Mouse (Mus musculus) hindbrain, embryonic 15.5 days (tissue): ENCODE data around the gene Rab4a. TPM values are rescaled to one million over a fixed set of nuclear protein-coding genes. Genes with fewer than 3 reads are reported as not detected.
A peak's percentile ranks its signal among the peaks of the same experiment; 100 is the strongest.

ENCODE experiments used
- ATAC-seq: fragments of 200-750 bp; cut with Nextera tagmentation; 2 replicates; pipeline ENCODE4 v1.8.0; 2017; ENCODE audit warnings: low read depth, moderate number of reproducible peaks, moderate TSS enrichment; ENCODE audit not compliant: low FRiP score
- H3K27ac ChIP-seq: fragments of 300-500 bp; sonication (generic); replicated peaks from 2 replicates; pipeline ENCODE4 v1.5.1; 2015; ENCODE audit warnings: mild to moderate bottlenecking, inconsistent platforms
- H3K27me3 ChIP-seq: fragments of 300-500 bp; sonication (generic); 2 replicates; pipeline ENCODE4 v1.6.1; 2015; ENCODE audit warnings: control low read depth, inconsistent platforms
- H3K36me3 ChIP-seq: fragments of 300-500 bp; sonication (generic); 2 replicates; pipeline ENCODE4 v1.6.1; 2015; ENCODE audit warnings: control low read depth, inconsistent platforms
- H3K4me1 ChIP-seq: fragments of 300-500 bp; sonication (generic); replicated peaks from 2 replicates; pipeline ENCODE4 v1.6.1; 2015; ENCODE audit warnings: control low read depth, inconsistent platforms
- H3K4me2 ChIP-seq: fragments of 300-500 bp; sonication (generic); 2 replicates; pipeline ENCODE4 v1.6.1; 2015; ENCODE audit warnings: moderate library complexity, mild to moderate bottlenecking, inconsistent platforms
- H3K4me3 ChIP-seq: fragments of 300-500 bp; sonication (generic); 2 replicates; pipeline ENCODE4 v1.5.1; 2015; ENCODE audit warnings: mild to moderate bottlenecking, inconsistent platforms
- H3K9ac ChIP-seq: fragments of 300-500 bp; sonication (generic); 2 replicates; pipeline ENCODE4 v1.6.1; 2015; ENCODE audit warnings: inconsistent platforms
- H3K9me3 ChIP-seq: fragments of 300-500 bp; sonication (generic); 2 replicates; pipeline ENCODE4 v1.6.1; 2016; ENCODE audit warnings: control low read depth, inconsistent platforms
- WGBS: fragments of 180-500 bp; shearing (Covaris S2); methylation state at CpG from one replicate; pipeline ENCODE4 v1.1.7; 2015; 5-methylcytosine and 5-hydroxymethylcytosine counted together
- polyA plus RNA-seq: library from polyadenylated mRNA; unstranded; fragments of >200 nt; fragmentation: Nextera tagmentation; extraction: Ambion mirVana; gene quantifications from 2 replicates; pipeline ENCODE4 v1.2.1, GENCODE M21; 2015

Rab4a gene
- polyA plus RNA-seq = 77.5 and 82.2 TPM in 2 replicates

DNA sequence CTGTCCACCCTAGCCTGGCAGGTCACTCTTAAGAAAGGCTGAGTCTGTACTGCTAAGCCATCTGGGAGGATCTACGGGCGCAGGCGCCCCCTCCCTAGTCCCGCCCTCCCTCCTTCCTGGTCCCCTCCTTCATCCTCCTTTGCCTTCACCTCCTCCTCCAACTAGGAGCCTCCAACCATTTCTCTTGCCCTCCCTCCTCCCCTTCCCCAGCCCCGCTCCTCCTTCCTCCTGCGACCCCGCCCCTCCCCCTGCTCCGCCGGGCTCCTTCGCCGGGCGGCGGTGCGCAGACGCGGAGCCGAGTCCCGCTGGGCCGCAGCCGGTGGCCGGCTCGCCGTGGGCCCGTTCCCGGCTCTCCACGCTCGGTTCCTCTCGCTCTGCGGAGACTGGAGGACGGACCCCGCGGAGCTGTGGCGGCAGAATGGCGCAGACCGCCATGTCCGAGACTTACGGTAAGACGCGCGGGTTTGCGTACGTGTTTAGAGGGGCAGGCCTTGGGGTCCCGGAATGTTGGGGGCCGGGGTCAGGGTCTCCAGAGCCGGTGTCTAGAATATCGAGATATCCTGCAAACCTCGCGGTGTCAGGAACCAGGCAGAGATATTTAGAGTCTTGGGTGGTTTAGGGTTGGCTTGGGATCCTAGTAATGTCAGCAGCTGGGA, at the start of gene Rab4a:
Rab4a (plus strand) TSS at position 268 of the 656 bp plus-strand sequence.
- H3K4me3 ChIP-seq = peak within 1 kb of the TSS; percentile 84
- under 1% methylated on average over 47 of the region's 48 CpGs for WGBS
- peak within 1 kb of the TSS; percentile 94 for H3K9ac ChIP-seq
- ATAC-seq = peak; percentile 91
- no peaks in the 10 kb centered on the region for H3K27me3 ChIP-seq
- no peaks in the 10 kb centered on the region for H3K36me3 ChIP-seq
- H3K4me1 ChIP-seq = peaks cover 35% of the 10 kb centered on the region
- H3K27ac ChIP-seq = peak within 1 kb of the TSS; percentile 86
- H3K9me3 ChIP-seq = no peaks in the 10 kb centered on the region
- H3K4me2 ChIP-seq = peak within 1 kb of the TSS; percentile 90

DNA sequence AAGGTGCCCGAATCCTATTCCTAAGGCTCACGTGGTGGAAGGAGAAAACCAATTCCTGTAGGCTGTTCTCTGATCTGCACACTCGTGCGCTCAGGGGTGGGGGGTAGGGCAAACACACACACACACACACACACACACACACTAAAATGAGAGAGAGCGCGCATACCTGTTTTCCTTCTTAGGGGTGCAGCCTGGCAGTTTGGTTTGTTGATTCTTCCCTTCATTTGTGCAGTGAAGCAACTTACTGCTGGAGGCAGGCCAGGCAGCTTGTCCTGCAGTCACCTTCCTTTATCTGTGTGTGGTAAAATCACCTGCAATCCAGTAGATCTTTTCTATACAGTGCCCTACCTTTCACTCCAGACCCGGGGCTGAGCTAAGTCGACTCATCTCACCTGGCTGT, 48.9 kb upstream of the Rab4a start:
- Histone ChIP-seq H3K9ac (no peak overlapping the region), H3K27me3 (no peaks in the 10 kb centered on the region), H3K27ac (no peak overlapping the region), H3K4me3 (no peak overlapping the region), H3K9me3 (no peaks in the 10 kb centered on the region), H3K4me2 (no peak overlapping the region), H3K4me1 (peaks cover 36% of the 10 kb centered on the region), H3K36me3 (no peaks in the 10 kb centered on the region)
- 86% methylated on average over 8 of the region's 8 CpGs for WGBS
- ATAC-seq = no peak

DNA sequence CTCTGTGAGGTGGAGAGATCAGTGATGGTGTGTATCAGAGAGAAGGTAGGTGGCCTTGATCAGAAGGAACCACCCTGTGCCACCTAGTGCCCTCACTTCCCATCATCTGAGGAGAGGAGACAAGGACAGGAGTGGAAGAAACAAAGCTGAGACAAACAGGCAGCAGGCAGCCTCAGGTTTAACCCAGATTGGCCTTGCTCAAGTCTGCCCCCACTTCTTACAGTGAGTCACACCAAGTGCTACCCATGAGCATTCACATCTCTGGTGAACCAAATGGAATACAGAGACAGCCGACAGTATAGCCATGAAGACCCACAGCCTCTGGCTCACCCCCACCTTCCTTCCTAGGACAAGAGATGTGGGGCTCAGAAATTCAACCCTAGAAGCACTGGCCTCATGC, 46.9 kb upstream of the Rab4a start:
- Histone ChIP-seq H3K4me1 (peaks cover 32% of the 10 kb centered on the region), H3K4me3 (no peak overlapping the region), H3K9me3 (no peaks in the 10 kb centered on the region), H3K27ac (no peak overlapping the region), H3K36me3 (no peaks in the 10 kb centered on the region), H3K4me2 (no peak overlapping the region), H3K9ac (no peak overlapping the region), H3K27me3 (no peaks in the 10 kb centered on the region)
- no peak for ATAC-seq
- 92% methylated on average over 1 of the region's 1 CpGs for WGBS

DNA sequence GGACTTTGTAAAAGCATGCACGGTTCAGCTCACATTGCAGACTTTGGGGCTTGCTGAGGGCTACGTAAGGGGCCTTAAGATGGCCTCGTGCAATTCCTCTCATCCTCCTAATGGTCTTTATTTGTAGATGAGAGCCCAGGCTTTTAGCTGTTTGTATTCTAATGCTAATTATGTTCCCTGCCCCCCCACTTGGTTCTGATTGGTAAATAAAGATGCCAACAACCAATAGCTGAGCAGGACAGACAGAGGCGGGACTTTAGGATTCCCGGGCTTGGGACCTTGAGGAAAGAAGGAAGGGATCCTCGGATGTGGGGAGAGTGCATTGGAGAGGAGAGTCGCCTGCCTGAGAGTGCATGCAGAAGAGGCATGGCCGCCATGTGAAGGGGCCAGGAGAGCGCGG, 45.9 kb upstream of the Rab4a start:
- peak; percentile 72; the same call in 1 of the 2 replicates for ATAC-seq
- Histone ChIP-seq H3K4me2 (peak overlapping the region; percentile 38), H3K9me3 (no peaks in the 10 kb centered on the region), H3K27me3 (no peaks in the 10 kb centered on the region), H3K9ac (no peak overlapping the region), H3K4me3 (no peak overlapping the region), H3K4me1 (peaks cover 28% of the 10 kb centered on the region), H3K36me3 (no peaks in the 10 kb centered on the region), H3K27ac (no peak overlapping the region)
- WGBS = 6% methylated on average over 10 of the region's 10 CpGs

DNA sequence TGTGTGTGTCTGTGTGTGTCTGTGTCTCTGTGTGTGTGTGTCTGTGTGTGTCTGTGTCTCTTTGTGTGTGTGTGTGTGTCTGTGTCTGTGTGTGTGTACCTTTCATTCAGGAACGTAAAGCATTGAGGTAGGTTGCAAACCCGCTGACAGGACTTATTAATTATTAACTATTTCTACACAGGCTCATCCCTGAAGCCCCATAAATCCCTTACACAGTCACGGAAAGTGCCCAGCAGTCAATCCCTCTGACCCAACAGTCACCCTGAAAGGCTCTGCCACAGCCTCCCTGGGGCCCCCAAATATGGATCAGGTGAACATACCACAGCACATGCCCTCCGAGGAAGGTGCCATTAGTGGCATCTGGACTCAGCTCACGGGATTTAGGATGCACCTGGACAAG, 45.2 kb upstream of the Rab4a start:
- ATAC-seq = no peak
- no peak overlapping the region for H3K9ac ChIP-seq
- H3K4me2 ChIP-seq = no peak overlapping the region
- H3K4me1 ChIP-seq = peaks cover 28% of the 10 kb centered on the region
- no peaks in the 10 kb centered on the region for H3K36me3 ChIP-seq
- 45% methylated on average over 5 of the region's 5 CpGs for WGBS
- no peaks in the 10 kb centered on the region for H3K9me3 ChIP-seq
- H3K27ac ChIP-seq = no peak overlapping the region
- no peaks in the 10 kb centered on the region for H3K27me3 ChIP-seq
- H3K4me3 ChIP-seq = no peak overlapping the region

DNA sequence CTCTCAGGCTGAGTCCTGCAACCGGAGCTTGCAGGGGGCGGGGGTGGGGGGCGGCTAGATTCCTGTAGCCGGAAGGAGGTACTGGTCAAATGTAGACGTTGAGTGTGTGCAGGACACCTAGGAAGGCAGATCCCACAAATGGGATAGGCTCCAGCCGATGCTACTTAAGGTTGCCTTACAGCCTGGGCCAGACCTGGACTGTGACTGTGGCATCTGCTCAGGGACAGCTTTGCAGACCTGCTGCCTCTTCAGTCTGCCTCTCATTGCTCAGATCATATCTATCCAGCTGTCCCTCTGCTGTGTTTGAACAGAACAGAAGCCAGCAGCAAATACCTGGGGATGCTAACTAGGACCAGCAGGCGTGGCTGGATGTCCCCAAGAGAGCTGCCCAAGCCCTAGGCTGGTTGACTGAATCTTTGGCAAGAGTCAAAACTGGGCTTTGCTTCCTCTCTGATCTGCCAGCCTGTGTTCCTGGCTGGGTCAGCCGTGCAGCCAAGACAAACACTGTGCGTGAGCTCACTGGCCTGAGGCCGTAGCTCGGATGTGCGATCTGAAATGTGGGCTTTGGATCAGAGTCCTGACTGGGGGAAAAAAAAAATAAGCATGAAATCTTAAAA, 44.4 kb upstream of the Rab4a start:
- H3K4me3 ChIP-seq = no peak overlapping the region
- no peaks in the 10 kb centered on the region for H3K9me3 ChIP-seq
- no peak for ATAC-seq
- H3K4me1 ChIP-seq = peaks cover 28% of the 10 kb centered on the region
- 45% methylated on average over 12 of the region's 12 CpGs for WGBS
- H3K27ac ChIP-seq = no peak overlapping the region
- no peak overlapping the region for H3K4me2 ChIP-seq
- H3K27me3 ChIP-seq = no peaks in the 10 kb centered on the region
- H3K9ac ChIP-seq = no peak overlapping the region
- H3K36me3 ChIP-seq = no peaks in the 10 kb centered on the region

DNA sequence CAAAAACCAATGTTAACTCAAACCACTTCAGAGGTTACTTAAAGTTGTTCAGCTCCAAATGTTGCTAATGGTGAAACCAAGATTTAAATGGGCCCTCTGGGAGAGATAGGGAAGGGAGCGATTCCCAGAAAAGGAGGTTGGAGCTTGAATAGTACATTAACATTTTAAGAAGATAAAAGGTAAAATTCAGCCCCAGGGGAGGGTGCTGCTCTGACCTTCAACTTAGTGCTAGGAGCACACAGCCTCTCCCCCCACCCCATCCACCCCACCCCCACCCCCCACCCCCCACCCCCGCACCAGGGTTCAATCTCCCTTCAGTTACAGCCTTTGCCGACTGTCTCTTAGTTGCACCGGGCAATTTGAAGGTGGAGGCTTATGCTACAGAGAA, 43.9 kb upstream of the Rab4a start:
- Histone ChIP-seq H3K4me2 (no peak overlapping the region), H3K4me3 (no peak overlapping the region), H3K4me1 (peaks cover 28% of the 10 kb centered on the region), H3K27ac (no peak overlapping the region), H3K27me3 (no peaks in the 10 kb centered on the region), H3K9ac (no peak overlapping the region), H3K9me3 (no peaks in the 10 kb centered on the region), H3K36me3 (no peaks in the 10 kb centered on the region)
- ATAC-seq = no peak
- WGBS = 41% methylated on average over 4 of the region's 4 CpGs

DNA sequence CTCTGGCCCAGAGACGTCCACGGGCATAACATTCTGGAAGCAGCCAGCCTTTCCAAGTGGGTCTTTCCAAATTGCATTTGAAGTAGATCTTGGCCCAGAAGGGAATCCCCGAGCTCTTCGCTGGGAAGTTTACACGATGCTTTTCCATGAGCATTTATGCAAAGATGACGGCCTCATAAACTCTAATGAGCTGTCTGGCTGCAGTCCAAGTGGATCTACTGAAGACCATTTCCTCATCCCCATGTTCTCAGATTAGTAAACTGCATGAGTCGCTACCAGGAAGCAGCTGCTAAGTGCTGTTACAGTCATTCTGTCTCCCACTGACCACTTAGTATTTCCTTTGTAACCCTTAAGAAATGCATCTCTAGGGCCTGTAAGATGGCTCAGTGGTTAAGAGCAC, 42.4 kb upstream of the Rab4a start:
- Histone ChIP-seq H3K9me3 (no peaks in the 10 kb centered on the region), H3K27me3 (no peaks in the 10 kb centered on the region), H3K4me1 (peaks cover 28% of the 10 kb centered on the region), H3K4me2 (no peak overlapping the region), H3K27ac (no peak overlapping the region), H3K4me3 (no peak overlapping the region), H3K9ac (no peak overlapping the region), H3K36me3 (no peaks in the 10 kb centered on the region)
- 61% methylated on average over 7 of the region's 7 CpGs for WGBS
- no peak for ATAC-seq

DNA sequence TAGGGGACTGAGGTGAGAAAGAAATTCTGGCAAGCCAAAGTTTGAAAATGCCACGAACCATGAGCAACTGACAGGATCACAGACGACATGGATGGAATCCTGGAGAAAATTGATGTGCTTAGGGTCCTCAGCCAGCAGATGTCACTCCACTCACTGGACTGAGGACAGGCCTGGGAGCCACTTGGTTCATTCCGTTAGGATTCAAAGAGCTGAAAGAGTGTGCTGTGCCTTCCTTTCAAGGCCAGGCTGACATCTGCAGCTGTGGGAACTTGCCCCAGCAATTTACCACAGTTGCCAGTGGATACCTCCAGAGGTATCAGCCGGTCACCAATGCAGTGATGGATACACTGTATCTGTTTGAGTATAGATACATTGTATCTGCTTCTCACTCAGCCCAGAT, 41.1 kb upstream of the Rab4a start:
- WGBS = 36% methylated on average over 4 of the region's 4 CpGs
- Histone ChIP-seq H3K4me1 (peaks cover 31% of the 10 kb centered on the region), H3K27ac (no peak overlapping the region), H3K4me3 (no peak overlapping the region), H3K36me3 (no peaks in the 10 kb centered on the region), H3K4me2 (no peak overlapping the region), H3K27me3 (no peaks in the 10 kb centered on the region), H3K9me3 (no peaks in the 10 kb centered on the region), H3K9ac (no peak overlapping the region)
- no peak for ATAC-seq

DNA sequence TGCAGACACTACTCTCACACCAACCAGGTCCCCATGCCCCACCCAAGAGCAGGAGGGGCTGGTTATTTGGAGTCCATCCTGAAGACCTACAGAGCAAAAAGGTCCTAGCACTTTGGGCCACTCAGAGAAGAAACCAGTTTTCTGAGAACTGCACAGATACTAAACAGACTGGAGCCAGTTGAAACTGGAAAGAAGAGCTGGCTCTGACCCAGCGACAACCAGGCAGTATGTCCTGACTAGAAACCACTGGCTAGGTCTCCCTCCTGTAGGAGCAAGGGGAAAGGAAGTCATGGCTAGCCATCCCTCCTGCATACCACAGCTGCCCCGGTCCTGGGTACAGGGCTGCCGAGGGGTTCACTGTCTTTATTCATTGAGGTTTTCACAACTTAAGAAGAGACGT, 39.3 kb upstream of the Rab4a start:
- no peaks in the 10 kb centered on the region for H3K36me3 ChIP-seq
- H3K9me3 ChIP-seq = no peaks in the 10 kb centered on the region
- H3K4me3 ChIP-seq = no peak overlapping the region
- H3K27ac ChIP-seq = no peak overlapping the region
- WGBS = 90% methylated on average over 4 of the region's 4 CpGs
- no peak overlapping the region for H3K4me2 ChIP-seq
- no peak for ATAC-seq
- no peaks in the 10 kb centered on the region for H3K27me3 ChIP-seq
- peaks cover 17% of the 10 kb centered on the region; the same call in 1 of the 2 replicates for H3K4me1 ChIP-seq
- H3K9ac ChIP-seq = no peak overlapping the region

DNA sequence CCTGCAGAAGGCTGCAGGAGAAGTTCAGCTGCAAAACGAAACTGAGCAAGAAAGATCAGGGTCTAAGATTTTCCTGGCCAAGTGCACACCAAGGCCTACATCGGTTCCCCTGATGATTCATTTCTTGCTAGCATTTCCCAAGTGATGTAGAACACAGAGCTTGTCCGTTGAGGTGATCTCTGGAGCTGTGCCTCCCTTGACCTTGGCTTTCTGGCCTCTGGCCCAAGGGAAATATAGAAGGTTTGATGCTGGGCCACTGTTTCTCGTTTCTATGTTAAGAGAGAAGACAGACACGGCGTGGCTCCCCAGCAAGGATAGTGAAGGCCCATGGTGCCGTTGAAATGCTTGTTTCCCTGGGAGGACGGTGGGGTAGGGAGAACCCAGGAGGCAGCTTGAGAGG, 37.9 kb upstream of the Rab4a start:
- Histone ChIP-seq H3K27ac (no peak overlapping the region), H3K4me1 (peaks cover 9% of the 10 kb centered on the region; the same call in 1 of the 2 replicates), H3K9me3 (no peaks in the 10 kb centered on the region), H3K27me3 (no peaks in the 10 kb centered on the region), H3K36me3 (no peaks in the 10 kb centered on the region), H3K4me3 (no peak overlapping the region), H3K9ac (no peak overlapping the region), H3K4me2 (no peak overlapping the region)
- WGBS = 85% methylated on average over 8 of the region's 8 CpGs
- ATAC-seq = no peak

DNA sequence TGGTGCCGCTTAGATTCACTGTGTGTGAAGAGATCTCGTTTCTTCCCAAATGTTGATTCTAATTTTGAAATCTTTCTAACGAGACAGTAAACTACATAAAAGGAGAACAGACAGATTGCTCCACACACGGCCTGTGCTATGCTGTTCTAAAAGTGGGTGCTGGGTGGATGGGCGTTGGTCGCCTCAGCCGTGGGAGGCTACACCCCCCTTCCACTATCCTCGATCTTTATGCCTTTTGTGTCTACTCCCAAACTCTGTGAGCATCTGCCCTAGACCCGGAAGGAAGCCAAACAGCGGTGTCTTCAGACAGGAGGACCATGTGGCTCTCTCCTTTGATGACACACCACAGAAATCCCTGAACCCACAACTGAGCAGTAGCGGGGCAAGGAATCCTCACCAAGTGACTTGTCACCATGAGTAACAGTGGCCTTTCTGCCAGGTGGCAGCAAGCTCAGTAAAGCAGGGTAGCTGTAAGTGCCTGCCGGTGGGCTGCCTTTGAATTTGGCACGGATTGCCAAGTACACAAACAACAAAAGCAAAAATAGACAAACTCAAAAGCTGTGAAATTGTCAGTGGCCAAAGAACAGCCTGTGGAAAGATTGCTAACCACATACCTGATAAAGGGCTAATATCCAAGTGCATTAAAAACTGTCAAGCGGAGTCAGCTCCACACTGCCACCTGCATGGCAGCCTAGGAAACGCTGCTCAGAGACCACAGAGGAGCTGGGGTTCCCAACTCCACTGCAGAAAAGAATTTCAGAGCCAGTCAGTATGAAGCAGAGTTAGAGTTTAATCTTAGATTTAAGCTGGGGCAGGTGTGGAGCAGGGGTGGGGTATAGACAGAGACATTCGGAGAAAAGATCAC, 37.1 kb upstream of the Rab4a start:
- Histone ChIP-seq H3K27me3 (no peaks in the 10 kb centered on the region), H3K4me1 (0 out of 2 replicates have a peak, but pooled peaks cover 5% of the 10 kb centered on the region), H3K4me3 (no peak overlapping the region), H3K9ac (no peak overlapping the region), H3K36me3 (no peaks in the 10 kb centered on the region), H3K27ac (no peak overlapping the region), H3K9me3 (no peaks in the 10 kb centered on the region), H3K4me2 (no peak overlapping the region)
- peak; percentile 51; the same call in 1 of the 2 replicates for ATAC-seq
- 70% methylated on average over 16 of the region's 16 CpGs for WGBS
